Mouse (Mus musculus): ENCODE data around the gene Cux2. TPM values are rescaled to one million over a fixed set of nuclear protein-coding genes. Genes with fewer than 3 reads are reported as not detected.

Cux2 gene
- polyA plus RNA-seq, 1 experiment from 2014 or later, result 2.7 TPM

- H3K4me3 ChIP-seq, result no peak overlapping the region
- ATAC-seq, result no peak
- no peak overlapping the region for H3K27ac ChIP-seq
- H3K9me3 ChIP-seq (replicated peaks), result no peaks in the 10 kb centered on the region; the same call in 1 of the 2 replicates
- H3K9ac ChIP-seq, result no peak overlapping the region
- H3K36me3 ChIP-seq, result peaks cover 5% of the 10 kb centered on the region; the same call in 1 of the 2 replicates
- H3K4me1 ChIP-seq, result no peaks in the 10 kb centered on the region
- no peaks in the 10 kb centered on the region; the same call in 1 of the 2 replicates for H3K27me3 ChIP-seq (replicated peaks)
- H3K4me2 ChIP-seq, result no peak overlapping the region
- 71% methylated on average over 19 of the region's 19 CpGs for WGBS (ENCODE audit: insufficient replicate concordance)
Observed at GRCm38 (mm10) chr5:122032471-122033166, 17.3 kb downstream of the Cux2 start.

- ATAC-seq, result no peak
- Histone ChIP-seq H3K27me3 (replicated peaks) (no peaks in the 10 kb centered on the region; the same call in 1 of the 2 replicates), H3K9ac (no peak overlapping the region), H3K4me3 (no peak overlapping the region), H3K36me3 (peaks cover 2% of the 10 kb centered on the region; the same call in 1 of the 2 replicates), H3K4me1 (no peaks in the 10 kb centered on the region), H3K27ac (no peak overlapping the region), H3K4me2 (no peak overlapping the region), H3K9me3 (replicated peaks) (no peaks in the 10 kb centered on the region; the same call in 1 of the 2 replicates)
- 59% methylated on average over 12 of the region's 12 CpGs for WGBS (ENCODE audit: insufficient replicate concordance)
Observed at GRCm38 (mm10) chr5:122031146-122031545, 18.8 kb downstream of the Cux2 start.

- Histone ChIP-seq H3K27ac (no peak overlapping the region), H3K9ac (no peak overlapping the region), H3K4me1 (0 out of 2 replicates have a peak, but pooled peaks cover under 1% of the 10 kb centered on the region), H3K27me3 (replicated peaks) (no peaks in the 10 kb centered on the region; the same call in 1 of the 2 replicates), H3K4me2 (no peak overlapping the region), H3K36me3 (no peaks in the 10 kb centered on the region), H3K9me3 (replicated peaks) (no peaks in the 10 kb centered on the region), H3K4me3 (no peak overlapping the region)
- WGBS (ENCODE audit: insufficient replicate concordance), result 55% methylated on average over 8 of the region's 11 CpGs
- no peak for ATAC-seq
Observed at GRCm38 (mm10) chr5:122030640-122031039, 19.3 kb downstream of the Cux2 start.

- Histone ChIP-seq H3K4me1 (0 out of 2 replicates have a peak, but pooled peaks cover 5% of the 10 kb centered on the region), H3K4me2 (peak overlapping the region; percentile 22; the same call in 1 of the 2 replicates), H3K9me3 (replicated peaks) (no peaks in the 10 kb centered on the region), H3K36me3 (no peaks in the 10 kb centered on the region), H3K27me3 (replicated peaks) (no peaks in the 10 kb centered on the region; the same call in 1 of the 2 replicates), H3K27ac (peak overlapping the region; percentile 66), H3K4me3 (no peak overlapping the region), H3K9ac (no peak overlapping the region)
- WGBS (ENCODE audit: insufficient replicate concordance), result 49% methylated on average over 9 of the region's 9 CpGs
- ATAC-seq, result 0 out of 2 replicates have a peak, but pooled peaks have one; percentile 36
Observed at GRCm38 (mm10) chr5:122026771-122027170, 23.1 kb downstream of the Cux2 start.

GRCm38 (mm10) chr5:122026284-122026683 is 23.6 kb downstream of the Cux2 start:
- Histone ChIP-seq H3K4me3 (no peak overlapping the region), H3K4me1 (0 out of 2 replicates have a peak, but pooled peaks cover 5% of the 10 kb centered on the region), H3K36me3 (no peaks in the 10 kb centered on the region), H3K9me3 (replicated peaks) (no peaks in the 10 kb centered on the region), H3K27me3 (replicated peaks) (no peaks in the 10 kb centered on the region), H3K9ac (no peak overlapping the region), H3K4me2 (peak overlapping the region; percentile 22; the same call in 1 of the 2 replicates), H3K27ac (peak overlapping the region; percentile 66)
- 63% methylated on average over 7 of the region's 7 CpGs for WGBS (ENCODE audit: insufficient replicate concordance)
- peak; percentile 60; the same call in 1 of the 2 replicates for ATAC-seq

- H3K27me3 ChIP-seq (replicated peaks), result no peaks in the 10 kb centered on the region
- no peak overlapping the region for H3K9ac ChIP-seq
- no peak for ATAC-seq
- no peak overlapping the region for H3K4me3 ChIP-seq
- H3K4me1 ChIP-seq, result 0 out of 2 replicates have a peak, but pooled peaks cover 5% of the 10 kb centered on the region
- H3K27ac ChIP-seq, result no peak overlapping the region
- no peak overlapping the region for H3K4me2 ChIP-seq
- 71% methylated on average over 11 of the region's 11 CpGs for WGBS (ENCODE audit: insufficient replicate concordance)
- no peaks in the 10 kb centered on the region for H3K36me3 ChIP-seq
- H3K9me3 ChIP-seq (replicated peaks), result no peaks in the 10 kb centered on the region
Observed at GRCm38 (mm10) chr5:122025117-122025516, 24.8 kb downstream of the Cux2 start.

- H3K4me2 ChIP-seq, result peak overlapping the region; percentile 16; the same call in 1 of the 2 replicates
Observed at GRCm38 (mm10) chr5:122019288-122019687, 30.6 kb downstream of the Cux2 start.

GRCm38 (mm10) chr5:122017778-122018177 is 32.1 kb downstream of the Cux2 start:
- 70% methylated on average over 9 of the region's 9 CpGs for WGBS (ENCODE audit: insufficient replicate concordance)
- no peak overlapping the region for H3K4me2 ChIP-seq
- peaks cover 8% of the 10 kb centered on the region; the same call in 1 of the 2 replicates for H3K4me1 ChIP-seq
- H3K9me3 ChIP-seq (replicated peaks), result no peaks in the 10 kb centered on the region
- no peak for ATAC-seq
- no peaks in the 10 kb centered on the region for H3K27me3 ChIP-seq (replicated peaks)
- no peak overlapping the region for H3K9ac ChIP-seq
- no peaks in the 10 kb centered on the region for H3K36me3 ChIP-seq
- H3K4me3 ChIP-seq, result no peak overlapping the region
- H3K27ac ChIP-seq, result no peak overlapping the region

More at GRCm38 (mm10) chr5:122019288-122019687, 30.6 kb downstream of the Cux2 start:
- peaks cover 8% of the 10 kb centered on the region; the same call in 1 of the 2 replicates for H3K4me1 ChIP-seq
- no peaks in the 10 kb centered on the region for H3K36me3 ChIP-seq
- no peak overlapping the region for H3K9ac ChIP-seq
- ATAC-seq, result no peak
- 0 out of 2 replicates have a peak overlapping the region, but pooled peaks have one; percentile 17 for H3K27ac ChIP-seq
- no peaks in the 10 kb centered on the region for H3K9me3 ChIP-seq (replicated peaks)
- H3K27me3 ChIP-seq (replicated peaks), result no peaks in the 10 kb centered on the region
- WGBS (ENCODE audit: insufficient replicate concordance), result 77% methylated on average over 17 of the region's 17 CpGs
- no peak overlapping the region for H3K4me3 ChIP-seq

GRCm38 (mm10) chr5:122017269-122017668 is 32.6 kb downstream of the Cux2 start:
- no peak overlapping the region for H3K9ac ChIP-seq
- no peak overlapping the region for H3K4me3 ChIP-seq
- H3K27ac ChIP-seq, result no peak overlapping the region
- no peaks in the 10 kb centered on the region for H3K36me3 ChIP-seq
- no peak overlapping the region for H3K4me2 ChIP-seq
- 58% methylated on average over 13 of the region's 13 CpGs for WGBS (ENCODE audit: insufficient replicate concordance)
- no peak for ATAC-seq
- H3K27me3 ChIP-seq (replicated peaks), result no peaks in the 10 kb centered on the region
- H3K4me1 ChIP-seq, result peaks cover 8% of the 10 kb centered on the region; the same call in 1 of the 2 replicates
- no peaks in the 10 kb centered on the region for H3K9me3 ChIP-seq (replicated peaks)

- H3K4me2 ChIP-seq, result no peak overlapping the region
- H3K9ac ChIP-seq, result no peak overlapping the region
- no peaks in the 10 kb centered on the region for H3K36me3 ChIP-seq
- peaks cover 8% of the 10 kb centered on the region; the same call in 1 of the 2 replicates for H3K4me1 ChIP-seq
- H3K27me3 ChIP-seq (replicated peaks), result no peaks in the 10 kb centered on the region
- no peak for ATAC-seq
- H3K27ac ChIP-seq, result no peak overlapping the region
- no peaks in the 10 kb centered on the region for H3K9me3 ChIP-seq (replicated peaks)
- 61% methylated on average over 6 of the region's 6 CpGs for WGBS (ENCODE audit: insufficient replicate concordance)
- no peak overlapping the region for H3K4me3 ChIP-seq
Observed at GRCm38 (mm10) chr5:122016744-122017143, 33.2 kb downstream of the Cux2 start.

GRCm38 (mm10) chr5:122015149-122015548 is 34.8 kb downstream of the Cux2 start:
- H3K4me3 ChIP-seq, result no peak overlapping the region
- H3K9me3 ChIP-seq (replicated peaks), result no peaks in the 10 kb centered on the region
- ATAC-seq, result no peak
- no peak overlapping the region for H3K4me2 ChIP-seq
- WGBS (ENCODE audit: insufficient replicate concordance), result 71% methylated on average over 17 of the region's 17 CpGs
- H3K9ac ChIP-seq, result no peak overlapping the region
- no peaks in the 10 kb centered on the region for H3K36me3 ChIP-seq
- H3K4me1 ChIP-seq, result peaks cover 8% of the 10 kb centered on the region; the same call in 1 of the 2 replicates
- no peak overlapping the region for H3K27ac ChIP-seq
- no peaks in the 10 kb centered on the region for H3K27me3 ChIP-seq (replicated peaks)

- no peaks in the 10 kb centered on the region for H3K27me3 ChIP-seq (replicated peaks)
- WGBS (ENCODE audit: insufficient replicate concordance), result 67% methylated on average over 8 of the region's 8 CpGs
Observed at GRCm38 (mm10) chr5:122014671-122015070, 35.2 kb downstream of the Cux2 start.

More at GRCm38 (mm10) chr5:122014671-122015070, 35.2 kb downstream of the Cux2 start:
- H3K36me3 ChIP-seq, result no peaks in the 10 kb centered on the region
- H3K27ac ChIP-seq, result no peak overlapping the region
- H3K9ac ChIP-seq, result no peak overlapping the region
- ATAC-seq, result no peak
- H3K4me2 ChIP-seq, result no peak overlapping the region
- no peak overlapping the region for H3K4me3 ChIP-seq
- H3K9me3 ChIP-seq (replicated peaks), result no peaks in the 10 kb centered on the region
- peaks cover 8% of the 10 kb centered on the region; the same call in 1 of the 2 replicates for H3K4me1 ChIP-seq
